Mouse (Mus musculus) C2C12 (cell line): ENCODE data around the gene Ank. TPM values are rescaled to one million over a fixed set of nuclear protein-coding genes. Genes with fewer than 3 reads are reported as not detected.

ENCODE experiments used
- H3K27me3 ChIP-seq: one replicate; pipeline ENCODE4 v1.6.1; 2011; ENCODE audit not compliant: control insufficient read depth, insufficient read depth, insufficient read length
- H3K36me3 ChIP-seq: one replicate; pipeline ENCODE4 v1.6.1; 2011; ENCODE audit not compliant: control insufficient read depth, insufficient read depth
- H3K4me3 ChIP-seq: one replicate; pipeline ENCODE4 v1.5.1; 2011; ENCODE audit warnings: mild to moderate bottlenecking, control low read depth; ENCODE audit not compliant: poor library complexity, insufficient read depth, severe bottlenecking
- H3K79me2 ChIP-seq: one replicate; pipeline ENCODE4 v1.6.1; 2011; ENCODE audit not compliant: control insufficient read depth, insufficient read depth
- H3K79me3 ChIP-seq: one replicate; pipeline ENCODE4 v1.6.1; 2011; ENCODE audit warnings: low read depth, control low read depth
- H3ac ChIP-seq: one replicate; pipeline ENCODE3; 2011; ENCODE audit warnings: low read depth; ENCODE audit not compliant: control insufficient read depth, insufficient read length
- CEBPB ChIP-seq: IDR thresholded peaks from one replicate; pipeline ENCODE4 v1.6.1; 2011; ENCODE audit warnings: low read depth, mild to moderate bottlenecking, control low read depth, moderate library complexity
- CTCF ChIP-seq: IDR thresholded peaks from one replicate; pipeline ENCODE4 v1.5.1; 2011; ENCODE audit not compliant: control insufficient read depth, insufficient read depth, insufficient read length
- FOSL1 ChIP-seq: IDR thresholded peaks from one replicate; pipeline ENCODE4 v1.8.0; 2011; ENCODE audit warnings: mild to moderate bottlenecking, low read length; ENCODE audit not compliant: poor library complexity, insufficient read depth, severe bottlenecking
- MAX ChIP-seq: IDR thresholded peaks from one replicate; pipeline ENCODE4 v1.6.1; 2011; ENCODE audit warnings: mild to moderate bottlenecking, control low read depth
- MYOD1 ChIP-seq: IDR thresholded peaks from one replicate; pipeline ENCODE4 v1.6.1; 2011; ENCODE audit warnings: low read depth; ENCODE audit not compliant: control insufficient read depth, insufficient read length
- MYOG ChIP-seq: IDR thresholded peaks from one replicate; pipeline ENCODE4 v1.6.1; 2011; ENCODE audit not compliant: control insufficient read depth, insufficient read length; ENCODE audit errors: extremely low read depth
- USF1 ChIP-seq: IDR thresholded peaks from one replicate; pipeline ENCODE4 v1.6.1; 2011; ENCODE audit warnings: low read depth, mild to moderate bottlenecking, control low read depth, moderate library complexity
- polyA plus RNA-seq: library from polyadenylated mRNA; unstranded; fragments of >200 nt; fragmentation: generic; extraction: Trizol; gene quantifications from one replicate; pipeline ENCODE4 v1.2.1, GENCODE M21; 2012; ENCODE audit warnings: missing spikeins

Gene Ank
- polyA plus RNA-seq, 1 experiment, result 292 TPM

DNA sequence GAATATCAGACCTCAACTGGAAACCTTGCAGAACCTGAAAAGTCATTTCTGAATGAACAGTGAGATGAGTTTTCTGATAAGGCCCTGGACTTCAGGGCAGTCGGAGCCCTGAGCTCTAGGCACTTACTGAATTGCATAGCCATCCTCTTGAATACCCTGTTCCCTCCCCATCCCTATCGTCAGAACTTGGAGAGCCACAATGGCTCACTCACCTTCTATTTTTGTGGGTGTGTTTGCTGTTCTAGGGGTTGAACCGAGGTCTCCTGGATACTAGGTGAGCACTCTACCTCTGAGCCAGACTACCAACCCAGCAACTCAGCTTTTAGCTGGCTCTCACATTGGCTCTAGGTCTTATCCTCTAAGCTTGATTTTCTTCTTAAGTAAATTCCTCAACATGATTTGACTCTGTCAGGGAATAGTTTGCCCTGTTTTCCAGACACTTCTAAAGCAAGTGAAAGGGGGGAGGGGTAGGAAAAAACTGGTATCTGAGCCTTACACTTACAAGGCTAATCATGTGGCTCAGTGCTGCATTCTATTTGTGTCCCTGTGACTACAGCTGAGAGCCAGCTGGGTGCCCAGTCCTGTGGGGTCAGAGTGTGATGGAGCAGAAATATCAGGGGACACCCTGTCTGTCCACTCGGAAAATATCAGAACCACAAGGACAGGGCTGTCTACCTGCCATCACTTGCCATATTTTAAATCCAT is 71.2 kb downstream of the Ank start:
- no peak overlapping the region for H3ac ChIP-seq
- no peak overlapping the region for H3K4me3 ChIP-seq
- H3K27me3 ChIP-seq, result no peaks in the 10 kb centered on the region
- H3K79me2 ChIP-seq, result peaks cover 100% of the 10 kb centered on the region
- TF ChIP-seq USF1 (no peak), CTCF (no peak), MAX (no peak), CEBPB (no peak), MYOG (no peak), MYOD1 (no peak), FOSL1 (no peak)
- peaks cover 54% of the 10 kb centered on the region for H3K36me3 ChIP-seq
- H3K79me3 ChIP-seq, result peaks cover 97% of the 10 kb centered on the region

DNA sequence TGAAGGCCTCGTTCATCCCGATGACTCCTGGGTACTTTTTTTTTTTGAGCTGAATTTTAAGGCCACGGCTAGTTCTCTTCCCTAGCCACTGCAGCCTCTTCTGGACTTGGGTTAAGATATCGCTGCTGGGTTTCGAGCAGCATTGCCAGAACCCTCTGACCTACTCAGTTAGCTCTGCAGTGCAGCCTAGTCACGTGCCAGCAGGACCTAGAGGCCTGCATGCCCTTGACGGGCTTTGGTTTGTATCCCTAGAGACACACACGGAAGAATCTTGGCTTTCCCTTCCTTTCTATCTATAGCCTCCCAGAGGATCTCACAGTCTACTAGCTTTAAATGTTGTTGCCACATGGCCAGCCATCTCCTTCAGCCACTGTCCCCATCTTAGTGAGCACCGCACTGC is 73.3 kb downstream of the Ank start:
- peaks cover 100% of the 10 kb centered on the region for H3K79me2 ChIP-seq
- peaks cover 94% of the 10 kb centered on the region for H3K79me3 ChIP-seq
- no peaks in the 10 kb centered on the region for H3K27me3 ChIP-seq
- TF ChIP-seq CEBPB (no peak), CTCF (no peak), MYOD1 (no peak), MAX (no peak)
- H3K36me3 ChIP-seq, result peaks cover 67% of the 10 kb centered on the region
- H3ac ChIP-seq, result no peak overlapping the region
- no peak overlapping the region for H3K4me3 ChIP-seq

DNA sequence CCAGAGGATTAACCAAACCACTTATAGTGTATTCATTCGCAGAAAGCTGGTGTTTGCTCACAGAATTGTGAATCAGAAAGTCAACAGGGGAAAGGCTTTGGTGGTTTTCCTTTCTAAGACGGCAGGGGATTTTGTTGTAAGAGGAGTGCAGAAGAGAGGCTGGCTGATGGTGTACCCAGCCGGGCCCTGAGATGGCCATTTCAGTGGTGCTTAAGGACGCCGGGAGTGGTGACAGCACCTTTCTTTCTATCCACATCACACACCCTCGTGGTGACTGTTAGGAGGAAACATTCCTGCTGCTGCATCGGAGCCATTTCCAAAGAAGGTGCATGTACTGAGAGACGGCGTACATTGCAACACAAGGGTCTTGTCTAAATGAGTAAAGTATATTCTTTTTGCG is 78.7 kb downstream of the Ank start:
- H3K79me3 ChIP-seq, result peaks cover 83% of the 10 kb centered on the region
- peaks cover 100% of the 10 kb centered on the region for H3K79me2 ChIP-seq
- peaks cover 98% of the 10 kb centered on the region for H3K36me3 ChIP-seq
- TF ChIP-seq MAX (no peak), USF1 (no peak), FOSL1 (no peak), MYOD1 (no peak), CEBPB (no peak), MYOG (no peak), CTCF (no peak)
- H3ac ChIP-seq, result no peak overlapping the region
- H3K27me3 ChIP-seq, result no peaks in the 10 kb centered on the region
- H3K4me3 ChIP-seq, result no peak overlapping the region

DNA sequence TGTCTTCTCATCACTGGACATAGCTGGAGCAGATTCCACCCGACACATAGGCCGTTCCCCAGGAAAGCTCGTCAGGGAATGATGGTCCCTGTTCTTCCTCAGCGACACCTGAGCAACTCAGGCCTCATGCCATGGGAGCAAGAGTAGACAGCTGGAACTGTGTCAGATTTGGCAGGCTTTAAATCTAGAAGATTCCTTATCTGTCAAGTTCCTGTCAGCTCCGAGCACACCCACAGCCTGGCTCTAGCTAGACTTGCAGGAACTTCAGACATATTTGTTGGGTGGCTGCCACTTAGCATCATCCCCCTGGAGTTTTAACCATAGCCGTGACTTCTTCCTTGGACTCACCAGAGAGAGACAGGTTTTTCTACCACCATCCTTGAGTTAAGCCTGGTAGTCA is 81.6 kb downstream of the Ank start:
- no peak for TF ChIP-seq USF1
- no peak for TF ChIP-seq MYOD1
- no peak for TF ChIP-seq FOSL1
- TF ChIP-seq CTCF, result no peak
- Histone ChIP-seq H3ac (no peak overlapping the region), H3K4me3 (no peak overlapping the region), H3K79me3 (peaks cover 77% of the 10 kb centered on the region), H3K27me3 (no peaks in the 10 kb centered on the region), H3K79me2 (peaks cover 100% of the 10 kb centered on the region), H3K36me3 (peaks cover 98% of the 10 kb centered on the region)

DNA sequence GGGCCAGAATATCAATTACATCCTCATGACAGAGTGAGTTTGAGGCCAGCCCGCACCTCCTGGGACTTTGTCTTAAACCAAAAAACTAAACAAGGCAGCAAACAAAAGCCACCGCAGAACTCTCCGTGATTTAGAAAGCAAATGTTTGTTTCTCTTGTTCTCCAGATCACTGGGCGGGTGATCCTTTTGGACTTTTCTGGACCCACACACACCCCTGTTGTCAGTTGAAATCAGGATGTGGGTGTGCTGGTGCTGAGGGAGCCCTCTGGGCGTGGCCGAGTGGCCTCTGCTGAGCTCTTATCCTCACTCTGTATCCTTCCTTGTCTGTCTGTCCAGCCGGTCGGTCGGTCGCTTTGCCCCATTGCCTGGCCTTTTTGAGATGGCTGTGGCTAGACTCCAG is 82.6 kb downstream of the Ank start:
- Histone ChIP-seq H3K79me3 (peaks cover 67% of the 10 kb centered on the region), H3K27me3 (no peaks in the 10 kb centered on the region), H3ac (no peak overlapping the region), H3K4me3 (no peak overlapping the region), H3K36me3 (peaks cover 99% of the 10 kb centered on the region), H3K79me2 (peaks cover 99% of the 10 kb centered on the region)
- TF ChIP-seq MYOD1 (no peak), CTCF (no peak), USF1 (no peak), CEBPB (no peak), MAX (no peak), MYOG (no peak), FOSL1 (no peak)

DNA sequence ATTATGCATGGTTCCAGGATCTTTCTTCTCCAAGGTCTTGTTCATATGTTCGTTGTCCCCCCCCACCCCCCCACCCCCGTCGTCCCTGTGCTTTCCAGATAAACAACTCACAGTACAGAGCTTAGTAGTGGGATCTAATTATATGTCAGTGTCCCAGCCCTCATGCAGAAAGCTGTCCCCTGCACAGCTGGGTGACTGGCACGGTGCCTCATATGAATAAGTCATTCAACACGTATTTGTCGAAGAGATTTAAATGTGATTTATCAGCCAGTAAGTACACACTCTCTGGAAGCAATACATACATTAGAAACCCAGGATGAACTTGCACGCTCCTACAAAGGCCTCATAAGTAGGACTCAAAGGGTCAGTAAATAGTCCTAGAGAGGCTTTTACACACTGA is 83.4 kb downstream of the Ank start:
- H3K79me3 ChIP-seq, result peaks cover 63% of the 10 kb centered on the region
- peaks cover 98% of the 10 kb centered on the region for H3K79me2 ChIP-seq
- H3K36me3 ChIP-seq, result peaks cover 99% of the 10 kb centered on the region
- TF ChIP-seq MYOG, result no peak
- no peak for TF ChIP-seq CEBPB
- TF ChIP-seq MAX, result no peak
- TF ChIP-seq MYOD1, result no peak
- no peak for TF ChIP-seq USF1
- H3K4me3 ChIP-seq, result no peak overlapping the region
- H3K27me3 ChIP-seq, result no peaks in the 10 kb centered on the region
- H3ac ChIP-seq, result no peak overlapping the region
